Mouse (Mus musculus): ENCODE data around the gene Dcaf12. TPM values are rescaled to one million over a fixed set of nuclear protein-coding genes. Genes with fewer than 3 reads are reported as not detected.

The Dcaf12 gene
- polyA plus RNA-seq, 1 experiment from 2014 or later, result 49.9 TPM

DNA sequence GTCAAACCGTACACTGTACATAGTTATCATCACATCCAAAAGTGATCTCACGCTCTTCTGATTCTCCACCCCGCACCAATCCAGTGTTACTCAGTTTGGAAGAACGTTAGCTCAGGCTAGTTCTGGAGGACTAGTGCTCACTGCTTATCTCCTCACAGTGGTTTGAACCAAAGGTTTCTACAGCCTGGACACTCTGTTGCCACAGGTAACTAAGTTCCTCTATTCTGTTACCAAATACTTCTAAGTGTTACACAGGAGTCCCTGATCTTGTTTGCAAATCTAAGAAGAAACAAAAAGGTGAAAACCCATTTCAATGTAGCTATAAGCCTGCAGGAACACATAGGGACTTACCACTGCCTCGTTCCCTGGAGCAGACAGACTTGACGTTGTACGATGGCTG, 18.7 kb downstream of the Dcaf12 start:
- H3K4me3 ChIP-seq, result no peak overlapping the region
- 92% methylated on average over 7 of the region's 7 CpGs for WGBS

GRCm38 (mm10) chr4:41295507-41295906, 19.2 kb downstream of the Dcaf12 start:
- Histone ChIP-seq H3K4me3 (no peak overlapping the region), H3K27ac (no peak overlapping the region), H3K27me3 (ENCODE audit: insufficient read depth, poor library complexity, severe bottlenecking) (no peaks in the 10 kb centered on the region), H3K4me1 (no peaks in the 10 kb centered on the region), H3K9me3 (no peaks in the 10 kb centered on the region), H3K36me3 (peaks cover 99% of the 10 kb centered on the region)
- WGBS, result 93% methylated on average over 11 of the region's 11 CpGs
- no peak for DNase-seq (ENCODE audit: low spot score)

More for the DNA sequence above, 18.7 kb downstream of the Dcaf12 start:
- H3K4me1 ChIP-seq, result no peaks in the 10 kb centered on the region
- DNase-seq (ENCODE audit: low spot score), result no peak
- no peaks in the 10 kb centered on the region for H3K27me3 ChIP-seq (ENCODE audit: insufficient read depth, poor library complexity, severe bottlenecking)
- no peak overlapping the region for H3K27ac ChIP-seq
- H3K36me3 ChIP-seq, result peaks cover 99% of the 10 kb centered on the region
- no peaks in the 10 kb centered on the region for H3K9me3 ChIP-seq

GRCm38 (mm10) chr4:41293907-41294306, 20.8 kb downstream of the Dcaf12 start:
- Histone ChIP-seq H3K4me3 (no peak overlapping the region), H3K27ac (no peak overlapping the region), H3K27me3 (ENCODE audit: insufficient read depth, poor library complexity, severe bottlenecking) (no peaks in the 10 kb centered on the region), H3K4me1 (no peaks in the 10 kb centered on the region), H3K9me3 (no peaks in the 10 kb centered on the region), H3K36me3 (peaks cover 88% of the 10 kb centered on the region)
- 91% methylated on average over 4 of the region's 4 CpGs for WGBS
- no peak for DNase-seq (ENCODE audit: low spot score)

DNA sequence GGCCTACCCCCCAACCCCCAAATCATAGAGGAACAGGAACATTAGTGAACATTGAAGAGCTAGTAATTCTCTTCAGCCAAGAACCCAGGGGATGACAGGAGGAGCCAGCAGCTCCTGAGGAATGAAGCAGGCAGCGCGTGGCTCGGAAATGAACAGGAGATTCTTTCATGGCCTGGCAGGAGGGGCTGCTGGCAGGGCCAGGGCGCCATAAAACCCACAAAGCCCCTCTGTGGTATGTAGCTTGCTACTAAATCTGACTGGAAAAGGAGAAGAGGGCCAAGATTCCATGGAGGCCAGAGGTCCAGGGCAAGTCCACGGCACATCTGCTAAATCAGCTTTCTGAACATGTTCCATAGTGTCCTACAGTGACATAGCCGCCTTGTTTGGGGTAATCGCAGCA, 24.9 kb downstream of the Dcaf12 start:
- no peaks in the 10 kb centered on the region for H3K27me3 ChIP-seq (ENCODE audit: insufficient read depth, poor library complexity, severe bottlenecking)
- no peak overlapping the region for H3K27ac ChIP-seq
- DNase-seq (ENCODE audit: low spot score), result no peak
- H3K4me3 ChIP-seq, result no peak overlapping the region
- H3K36me3 ChIP-seq, result peaks cover 49% of the 10 kb centered on the region
- no peaks in the 10 kb centered on the region for H3K4me1 ChIP-seq
- 84% methylated on average over 7 of the region's 7 CpGs for WGBS
- H3K9me3 ChIP-seq, result no peaks in the 10 kb centered on the region

- Histone ChIP-seq H3K4me1 (no peaks in the 10 kb centered on the region), H3K9me3 (no peaks in the 10 kb centered on the region), H3K27ac (no peak overlapping the region), H3K36me3 (peaks cover 15% of the 10 kb centered on the region), H3K27me3 (ENCODE audit: insufficient read depth, poor library complexity, severe bottlenecking) (no peaks in the 10 kb centered on the region), H3K4me3 (no peak overlapping the region)
- WGBS, result 17% methylated on average over 3 of the region's 3 CpGs
- DNase-seq (ENCODE audit: low spot score), result no peak
Observed at GRCm38 (mm10) chr4:41286420-41286819, 28.3 kb downstream of the Dcaf12 start.

DNA sequence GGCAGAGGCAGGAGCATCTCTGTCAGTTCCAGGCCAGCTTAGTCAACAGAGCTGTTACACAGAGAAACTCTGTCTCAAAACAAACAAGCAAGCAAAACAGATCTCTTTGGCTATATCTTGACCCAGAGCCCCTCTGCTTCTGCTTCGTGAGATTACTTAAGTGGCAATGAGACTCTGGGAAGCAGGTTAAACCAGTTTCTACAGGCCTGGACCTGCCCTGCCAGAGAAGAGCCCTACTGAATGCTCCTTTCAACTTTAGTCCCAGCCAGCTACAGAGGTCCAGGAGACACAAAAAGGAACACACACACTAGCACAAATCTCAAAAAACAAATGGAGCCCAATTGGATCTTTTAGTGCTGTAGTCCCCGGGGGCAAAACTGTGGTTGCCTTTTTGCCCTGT, 30.6 kb downstream of the Dcaf12 start:
- Histone ChIP-seq H3K27ac (no peak overlapping the region), H3K4me1 (no peaks in the 10 kb centered on the region), H3K9me3 (no peaks in the 10 kb centered on the region), H3K36me3 (no peaks in the 10 kb centered on the region), H3K4me3 (no peak overlapping the region), H3K27me3 (ENCODE audit: insufficient read depth, poor library complexity, severe bottlenecking) (no peaks in the 10 kb centered on the region)
- DNase-seq (ENCODE audit: low spot score), result no peak
- 70% methylated on average over 2 of the region's 2 CpGs for WGBS

- H3K4me3 ChIP-seq, result peak overlapping the region; percentile 82
- H3K27ac ChIP-seq, result peak overlapping the region; percentile 99
- H3K27me3 ChIP-seq (ENCODE audit: insufficient read depth, poor library complexity, severe bottlenecking), result no peaks in the 10 kb centered on the region
- H3K9me3 ChIP-seq, result no peaks in the 10 kb centered on the region
- DNase-seq (ENCODE audit: low spot score), result no peak
- peaks cover 4% of the 10 kb centered on the region for H3K36me3 ChIP-seq
- peaks cover 22% of the 10 kb centered on the region for H3K4me1 ChIP-seq
- WGBS, result 69% methylated on average over 5 of the region's 5 CpGs
Observed at GRCm38 (mm10) chr4:41275927-41276326, 38.8 kb downstream of the Dcaf12 start.

DNA sequence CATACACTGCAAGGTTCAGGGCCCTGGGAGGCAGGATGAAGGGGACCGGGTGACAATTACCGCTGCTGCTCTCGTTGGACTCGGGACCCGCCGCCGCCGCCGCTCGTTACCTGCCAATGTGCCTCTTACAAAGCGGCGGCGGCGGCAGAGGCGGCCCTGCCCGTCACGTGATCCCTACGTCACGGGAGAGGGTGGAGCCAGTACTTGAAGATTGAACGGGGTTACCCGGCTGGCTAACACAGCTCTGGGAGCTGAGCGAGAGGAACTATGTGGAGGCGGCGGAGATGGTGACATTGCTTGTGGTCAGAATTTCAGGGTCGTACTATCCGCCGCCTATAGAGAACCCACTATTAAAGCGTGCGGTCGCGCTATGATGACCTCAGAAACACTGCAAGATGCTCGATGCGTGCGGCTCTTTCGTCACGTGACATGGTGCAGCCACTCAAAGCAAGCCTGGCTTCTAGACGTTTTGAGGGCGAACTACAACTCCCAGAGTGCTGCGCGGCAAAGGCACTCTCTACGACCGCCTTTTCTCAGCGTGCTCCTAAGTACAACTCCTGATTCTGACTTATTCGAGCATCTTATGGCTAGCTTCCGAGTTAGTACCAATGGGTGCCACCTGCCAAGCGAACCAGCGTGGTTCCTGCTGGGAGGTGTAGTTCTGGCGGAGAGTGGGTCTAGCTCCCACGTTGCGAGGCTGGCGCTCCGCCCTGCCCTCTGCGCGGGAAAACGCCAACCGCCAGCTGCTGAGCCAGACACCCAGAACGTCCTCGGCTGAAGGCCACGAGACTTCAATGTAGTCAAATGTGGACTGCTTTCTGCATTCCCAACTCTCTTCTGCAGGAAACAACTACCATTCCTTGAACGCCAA, 39.5 kb downstream of the Dcaf12 start, which contains the start of gene Ubap2:
TSS of gene Ubap2 (minus strand) at position 165 of the 871 bp plus-strand sequence.
- H3K36me3 ChIP-seq, result peaks cover 11% of the 10 kb centered on the region
- H3K4me3 ChIP-seq, result peak within 1 kb of the TSS; percentile 82
- no peaks in the 10 kb centered on the region for H3K27me3 ChIP-seq (ENCODE audit: insufficient read depth, poor library complexity, severe bottlenecking)
- no peaks in the 10 kb centered on the region for H3K9me3 ChIP-seq
- DNase-seq (ENCODE audit: low spot score), result peak; percentile 99
- H3K4me1 ChIP-seq, result peaks cover 22% of the 10 kb centered on the region
- WGBS, result under 1% methylated on average over 60 of the region's 60 CpGs
- H3K27ac ChIP-seq, result peak within 1 kb of the TSS; percentile 99

DNA sequence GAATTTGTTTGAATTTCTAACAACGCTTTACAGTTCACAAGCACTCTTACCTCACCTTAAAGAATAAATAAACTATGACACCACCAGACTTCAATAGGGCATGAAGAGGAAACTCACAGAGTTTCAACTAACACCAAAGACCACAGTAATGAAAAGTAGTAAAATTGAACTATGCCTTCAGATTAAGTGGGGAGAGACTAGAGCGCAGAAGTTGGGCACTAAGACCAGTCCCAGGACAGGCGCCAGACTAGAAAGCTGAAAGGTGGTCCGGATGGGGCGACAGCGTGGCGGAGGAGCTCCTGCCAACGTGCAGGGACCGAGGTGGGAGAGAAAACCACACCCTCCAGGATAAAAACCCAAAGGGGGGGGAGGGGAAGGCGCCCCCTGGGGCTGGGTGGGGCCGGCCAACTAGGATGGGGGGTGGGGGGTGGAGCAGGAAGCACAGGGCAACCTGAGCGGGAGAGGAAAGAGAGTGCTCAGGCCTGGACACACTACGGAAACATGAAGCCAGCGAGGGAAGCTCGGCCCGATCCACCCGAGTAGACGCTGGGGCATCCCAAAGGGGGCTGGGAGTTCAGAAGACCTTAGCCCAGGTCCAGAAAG, 40.2 kb downstream of the Dcaf12 start:
- H3K4me3 ChIP-seq, result peak overlapping the region; percentile 82
- under 1% methylated on average over 16 of the region's 18 CpGs for WGBS

DNA sequence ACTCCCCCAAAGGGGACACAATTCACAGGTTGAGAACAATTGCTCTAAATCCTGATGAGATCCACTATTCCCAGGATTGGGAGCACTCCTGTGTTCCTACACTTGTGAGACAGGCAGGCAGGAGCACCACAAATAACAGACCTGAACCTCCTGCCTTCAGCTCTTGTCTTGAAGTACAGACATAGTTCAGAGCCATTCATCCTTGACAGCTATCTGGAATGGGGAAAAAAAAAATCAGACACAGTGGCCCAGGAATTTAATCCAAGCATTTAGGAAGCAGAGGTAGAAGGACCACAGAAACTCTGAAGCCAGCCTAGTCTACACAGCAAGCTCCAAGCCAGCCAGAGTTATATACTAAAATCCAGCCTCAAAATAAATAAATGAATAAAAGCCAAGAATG, 46.6 kb downstream of the Dcaf12 start:
- no peak overlapping the region for H3K27ac ChIP-seq
- H3K27me3 ChIP-seq (ENCODE audit: insufficient read depth, poor library complexity, severe bottlenecking), result no peaks in the 10 kb centered on the region
- H3K36me3 ChIP-seq, result peaks cover 40% of the 10 kb centered on the region
- no peaks in the 10 kb centered on the region for H3K9me3 ChIP-seq
- H3K4me3 ChIP-seq, result no peak overlapping the region
- no peak for DNase-seq (ENCODE audit: low spot score)
- H3K4me1 ChIP-seq, result peaks cover 20% of the 10 kb centered on the region

More for the DNA sequence above, 40.2 kb downstream of the Dcaf12 start:
- peaks cover 19% of the 10 kb centered on the region for H3K36me3 ChIP-seq
- no peaks in the 10 kb centered on the region for H3K27me3 ChIP-seq (ENCODE audit: insufficient read depth, poor library complexity, severe bottlenecking)
- no peak for DNase-seq (ENCODE audit: low spot score)
- no peaks in the 10 kb centered on the region for H3K9me3 ChIP-seq
- peak overlapping the region; percentile 99 for H3K27ac ChIP-seq
- peaks cover 22% of the 10 kb centered on the region for H3K4me1 ChIP-seq

GRCm38 (mm10) chr4:41266350-41266749, 48.3 kb downstream of the Dcaf12 start:
- no peaks in the 10 kb centered on the region for H3K9me3 ChIP-seq
- H3K27me3 ChIP-seq (ENCODE audit: insufficient read depth, poor library complexity, severe bottlenecking), result no peaks in the 10 kb centered on the region
- peaks cover 7% of the 10 kb centered on the region; the same call in 1 of the 2 replicates for H3K4me1 ChIP-seq
- H3K27ac ChIP-seq, result no peak overlapping the region
- H3K4me3 ChIP-seq, result no peak overlapping the region
- DNase-seq (ENCODE audit: low spot score), result no peak
- H3K36me3 ChIP-seq, result peaks cover 55% of the 10 kb centered on the region
- WGBS, result 93% methylated on average over 4 of the region's 4 CpGs

DNA sequence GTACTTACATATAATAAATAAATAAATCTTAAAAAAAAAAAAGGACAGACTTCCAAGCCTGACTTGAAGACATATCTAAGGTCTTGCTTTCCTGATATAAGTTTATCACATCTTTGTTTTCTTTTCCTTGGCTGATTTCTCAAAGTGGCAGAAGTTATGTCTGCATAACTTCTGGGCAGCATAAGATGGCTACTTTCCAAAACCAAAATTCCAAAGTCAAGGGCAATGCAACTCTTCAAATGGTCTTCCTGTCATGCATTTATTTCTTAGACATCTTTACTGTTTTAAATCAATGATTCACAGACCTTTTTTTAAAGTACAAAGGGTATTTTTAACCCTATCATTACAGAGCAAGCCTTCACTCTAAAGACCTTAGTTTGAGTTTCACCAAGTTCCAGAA, 54.0 kb downstream of the Dcaf12 start:
- no peaks in the 10 kb centered on the region for H3K27me3 ChIP-seq (ENCODE audit: insufficient read depth, poor library complexity, severe bottlenecking)

GRCm38 (mm10) chr4:41259019-41259418, 55.7 kb downstream of the Dcaf12 start:
- no peaks in the 10 kb centered on the region for H3K27me3 ChIP-seq (ENCODE audit: insufficient read depth, poor library complexity, severe bottlenecking)
- 92% methylated on average over 4 of the region's 4 CpGs for WGBS
- H3K4me1 ChIP-seq, result peaks cover 15% of the 10 kb centered on the region
- H3K27ac ChIP-seq, result no peak overlapping the region
- no peaks in the 10 kb centered on the region for H3K9me3 ChIP-seq
- H3K36me3 ChIP-seq, result peaks cover 20% of the 10 kb centered on the region; the same call in 1 of the 2 replicates
- H3K4me3 ChIP-seq, result no peak overlapping the region
- DNase-seq (ENCODE audit: low spot score), result no peak

More for the DNA sequence above, 54.0 kb downstream of the Dcaf12 start:
- Histone ChIP-seq H3K9me3 (no peaks in the 10 kb centered on the region), H3K4me1 (peaks cover 11% of the 10 kb centered on the region), H3K27ac (no peak overlapping the region), H3K36me3 (peaks cover 32% of the 10 kb centered on the region), H3K4me3 (no peak overlapping the region)
- no peak for DNase-seq (ENCODE audit: low spot score)

Data from heart, embryonic 10.5 days (tissue).